Mouse (Mus musculus) adrenal gland, postnatal 0 days (tissue): ENCODE measurements around the gene Olfr1336. TPM values are rescaled to one million over a fixed set of nuclear protein-coding genes. Genes with fewer than 3 reads are reported as not detected.

ENCODE experiments used
- polyA plus RNA-seq: library from polyadenylated mRNA; unstranded; fragments of >200 nt; fragmentation: Nextera tagmentation; extraction: Ambion mirVana; gene quantifications from 2 replicates; pipeline ENCODE4 v1.2.1, GENCODE M21; 2015

The Olfr1336 gene
- not detected in 2 replicates for polyA plus RNA-seq

GRCm38 (mm10) chr7:6455868-6456267 is at the start of gene Olfr1336:
Gene Olfr1336, plus strand, starts transcription at chr7:6456168.

GRCm38 (mm10) chr7:6410043-6410442 is 45.9 kb upstream of the Olfr1336 start, which contains the start of gene Gm20715:
Gene Gm20715, plus strand, starts transcription at chr7:6410277.

GRCm38 (mm10) chr7:6438388-6438787 is 17.6 kb upstream of the Olfr1336 start, which contains the start of gene Olfr1344:
Gene Olfr1344, plus strand, starts transcription at chr7:6438688.

GRCm38 (mm10) chr7:6466951-6467350 is 11.0 kb downstream of the Olfr1336 start, which contains the start of gene Olfr1346:
Gene Olfr1346, plus strand, starts transcription at chr7:6467101.

GRCm38 (mm10) chr7:6486841-6487240 is 30.9 kb downstream of the Olfr1336 start, which contains the start of gene Olfr5:
Gene Olfr5, minus strand, starts transcription at chr7:6486941.

GRCm38 (mm10) chr7:6499655-6500054 is 43.7 kb downstream of the Olfr1336 start, which contains the start of gene Olfr1347:
Gene Olfr1347, minus strand, starts transcription at chr7:6499755.

GRCm38 (mm10) chr7:6508648-6509047 is 52.7 kb downstream of the Olfr1336 start, which contains the start of gene Olfr1348:
Gene Olfr1348, minus strand, starts transcription at chr7:6508748.

Other genes starting within 250 kb of the Olfr1336 start
- not detected in 2 replicates for gene Zscan5b, start 233.9 kb upstream of the Olfr1336 start, polyA plus RNA-seq
- 0.21 TPM in 1 of 2 replicates, not detected in the other for gene Epp13, start 203.5 kb upstream of the Olfr1336 start, polyA plus RNA-seq
- 7.5 and 10.9 TPM in 2 replicates for gene Zfp667, start 169.6 kb upstream of the Olfr1336 start, polyA plus RNA-seq
- gene Zfp583, start 124.9 kb upstream of the Olfr1336 start, polyA plus RNA-seq: 5.2 and 6.6 TPM in 2 replicates
- gene Gm3854, start 112.4 kb upstream of the Olfr1336 start, polyA plus RNA-seq: 1.5 and 2.0 TPM in 2 replicates
- gene Zfp78, start 92.9 kb upstream of the Olfr1336 start, polyA plus RNA-seq: 2.1 and 2.7 TPM in 2 replicates
- 6.5 and 6.9 TPM in 2 replicates for gene Zfp28, start 72.9 kb upstream of the Olfr1336 start, polyA plus RNA-seq
- 0.14 and 0.15 TPM in 2 replicates for gene Smim17, start 57.5 kb upstream of the Olfr1336 start, polyA plus RNA-seq
- not detected in 2 replicates for gene Gm20715, start 45.9 kb upstream of the Olfr1336 start, polyA plus RNA-seq
- gene Olfr1344, start 17.5 kb upstream of the Olfr1336 start, polyA plus RNA-seq: 0.08 TPM in 1 of 2 replicates, not detected in the other
- gene Olfr1346, start 10.9 kb downstream of the Olfr1336 start, polyA plus RNA-seq: not detected in 2 replicates
- not detected in 2 replicates for gene Olfr5, start 30.8 kb downstream of the Olfr1336 start, polyA plus RNA-seq
- gene Olfr1347, start 43.6 kb downstream of the Olfr1336 start, polyA plus RNA-seq: not detected in 2 replicates
- gene Olfr1348, start 52.6 kb downstream of the Olfr1336 start, polyA plus RNA-seq: not detected in 2 replicates
- gene Olfr1349, start 66.8 kb downstream of the Olfr1336 start, polyA plus RNA-seq: not detected in 2 replicates
- not detected in 2 replicates for gene Olfr1350, start 108.7 kb downstream of the Olfr1336 start, polyA plus RNA-seq
- 4.8 and 7.6 TPM in 2 replicates for gene Zim1, start 240.3 kb downstream of the Olfr1336 start, polyA plus RNA-seq